Mouse (Mus musculus) kidney, postnatal 14 days (tissue): ENCODE measurements around the gene Hexim2.
A peak's percentile ranks its signal among the peaks of the same experiment; 100 is the strongest.

ENCODE experiments used
- DNase-seq: peaks from one replicate; pipeline ENCODE4 v3.0.0; 2022; ENCODE audit warnings: mixed read lengths

Hexim2 gene

GRCm38 (mm10) chr11:103112552-103112912 is 19.7 kb upstream of the Hexim2 start:
- no peak for DNase-seq

- DNase-seq = no peak
Measured at GRCm38 (mm10) chr11:103113005-103113404, 19.2 kb upstream of the Hexim2 start.

GRCm38 (mm10) chr11:103113771-103114170 is 18.5 kb upstream of the Hexim2 start:
- DNase-seq = no peak

GRCm38 (mm10) chr11:103114270-103114943 is 17.8 kb upstream of the Hexim2 start:
- DNase-seq = no peak

GRCm38 (mm10) chr11:103115163-103116007 is 16.8 kb upstream of the Hexim2 start:
- DNase-seq = peak; percentile 90

- peak; percentile 100 for DNase-seq
Measured at GRCm38 (mm10) chr11:103116008-103116818, 16.0 kb upstream of the Hexim2 start, which contains the start of gene Hexim1. TSS of gene Hexim1 (plus strand) at chr11:103116231.

GRCm38 (mm10) chr11:103116959-103117590 is 15.2 kb upstream of the Hexim2 start:
- peak; percentile 84 for DNase-seq

- peak; percentile 57 for DNase-seq
Measured at GRCm38 (mm10) chr11:103117591-103118009, 14.6 kb upstream of the Hexim2 start.

GRCm38 (mm10) chr11:103118866-103119265 is 13.4 kb upstream of the Hexim2 start:
- DNase-seq = no peak

GRCm38 (mm10) chr11:103119609-103120008 is 12.6 kb upstream of the Hexim2 start:
- DNase-seq = no peak

- DNase-seq = no peak
Measured at GRCm38 (mm10) chr11:103120315-103120714, 11.9 kb upstream of the Hexim2 start.

- peak; percentile 100 for DNase-seq
Measured at GRCm38 (mm10) chr11:103132576-103133455, 587 bp downstream of the Hexim2 start.

GRCm38 (mm10) chr11:103133456-103134185 is 1.4 kb downstream of the Hexim2 start:
- no peak for DNase-seq

GRCm38 (mm10) chr11:103134221-103134620 is 2.0 kb downstream of the Hexim2 start:
- no peak for DNase-seq

GRCm38 (mm10) chr11:103136039-103136577 is 3.9 kb downstream of the Hexim2 start:
- no peak for DNase-seq

GRCm38 (mm10) chr11:103139951-103140762 is 7.9 kb downstream of the Hexim2 start:
- no peak for DNase-seq

GRCm38 (mm10) chr11:103140763-103141100 is 8.5 kb downstream of the Hexim2 start:
- no peak for DNase-seq

GRCm38 (mm10) chr11:103141101-103141943 is 9.1 kb downstream of the Hexim2 start:
- DNase-seq = peak; percentile 89

GRCm38 (mm10) chr11:103141944-103142255 is 9.7 kb downstream of the Hexim2 start:
- peak; percentile 53 for DNase-seq
